Mouse (Mus musculus) c-Kit-positive CD71-negative TER-119-negative erythroid progenitor cells, embryonic 14.5 days (primary cell): ENCODE data around the gene Sri.

Experiments
- DNase-seq: peaks from one replicate; pipeline ENCODE4 v3.0.0-alpha.2; 2013; ENCODE audit warnings: low read depth

The Sri gene

DNA sequence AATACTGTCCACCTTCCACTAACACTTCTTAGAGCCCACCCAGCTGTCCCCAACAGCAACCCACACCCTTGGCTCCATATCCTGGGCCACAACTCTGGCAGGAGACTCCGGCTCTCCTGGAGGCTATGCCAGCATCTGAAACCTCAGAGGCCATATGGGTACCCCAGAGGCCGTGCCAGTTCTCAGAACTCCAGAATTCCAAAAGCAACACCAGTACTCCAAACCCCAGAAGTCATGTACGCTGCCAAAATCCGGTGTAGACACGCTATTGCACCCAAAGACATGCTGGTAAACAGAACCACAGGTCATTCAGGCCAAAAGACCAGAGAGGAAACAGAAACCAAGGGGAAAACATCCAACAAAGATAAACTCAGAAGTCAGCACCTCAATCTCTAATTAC is 66.4 kb downstream of the Sri start:
- no peak for DNase-seq

DNA sequence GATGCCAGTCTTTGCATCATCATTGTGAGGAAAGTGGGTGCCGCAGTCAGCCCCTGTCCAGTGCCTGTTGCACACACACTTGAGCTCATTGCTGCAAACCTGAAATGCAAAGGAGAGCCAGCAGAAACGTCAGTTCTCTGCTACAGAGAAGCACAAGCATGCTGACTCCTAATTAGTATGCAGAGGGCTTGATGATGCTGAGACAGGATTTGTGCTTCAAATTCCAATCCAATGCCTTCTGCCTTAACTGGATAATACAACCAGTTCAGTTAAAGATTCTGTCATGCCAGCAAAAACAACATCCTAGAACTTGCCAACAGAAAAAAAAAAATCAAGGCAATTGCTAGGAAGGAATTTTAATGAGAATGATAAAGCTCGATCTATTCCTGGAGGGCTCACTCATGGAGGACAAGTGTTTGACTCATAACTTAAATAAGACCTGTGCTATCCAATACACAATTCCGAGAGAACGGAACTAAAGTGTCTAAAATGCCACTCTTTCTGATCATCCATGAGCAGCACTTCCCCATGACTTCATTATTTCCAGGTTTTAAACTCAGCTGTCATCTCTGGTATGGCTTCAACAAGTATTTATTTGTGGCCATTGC is 70.8 kb downstream of the Sri start:
- DNase-seq = no peak
